ENCODE assay signal across 9 mouse cellular contexts in genomic region chr15:27612533-27613221, GRCm38 (mm10). TPM values are rescaled to one million over a fixed set of nuclear protein-coding genes. Genes with fewer than 3 reads are reported as not detected.
DNase-seq lines count a peak whose midpoint lies in the region; ATAC-seq and TF ChIP-seq lines count a peak whose summit lies in the region.
"Had no signal": no experiment of that assay in that cellular context is flagged by ENCODE, and none has a peak within 500 bp of the region (broad histone marks: within the 10 kb centered on the region; RNA-seq: fewer than 3 reads in every experiment).

No protein-coding gene starts in this region.

- H3K27ac ChIP-seq in heart, embryonic 12.5 days (ENCODE audit: poor library complexity, severe bottlenecking), result no peak overlapping the region
- H3K27ac ChIP-seq in kidney, embryonic 15.5 days, result no peak overlapping the region
- H3K27ac ChIP-seq: limb, embryonic 12.5 days had no signal

- H3K27me3 ChIP-seq in E14TG2a.4 (ENCODE audit: insufficient read depth, low read length), result no peaks in the 10 kb centered on the region
- H3K27me3 ChIP-seq in heart, embryonic 12.5 days (replicated peaks), result no peaks in the 10 kb centered on the region
- no peaks in the 10 kb centered on the region for H3K27me3 ChIP-seq in kidney, embryonic 15.5 days
- H3K27me3 ChIP-seq: limb, embryonic 12.5 days had no signal

- H3K4me1 ChIP-seq in E14TG2a.4 (replicated peaks; ENCODE audit: low read depth, low read length), result 0 out of 2 replicates have a peak, but pooled peaks cover 11% of the 10 kb centered on the region
- no peaks in the 10 kb centered on the region; the same call in 1 of the 2 replicates for H3K4me1 ChIP-seq in heart, embryonic 12.5 days (replicated peaks)
- 0 out of 2 replicates have a peak, but pooled peaks cover 6% of the 10 kb centered on the region for H3K4me1 ChIP-seq in kidney, embryonic 15.5 days

- peak; percentile 50 for DNase-seq in adrenal gland, adult 2 months
- peak; percentile 81 for DNase-seq in embryo, embryonic 11 days
- peak; percentile 56 for DNase-seq in lung, adult 18-20 months
- no peak for DNase-seq in urinary bladder, postnatal 4 days (ENCODE audit: low spot score in 2 of 2)

- H3K4me3 ChIP-seq in E14TG2a.4 (replicated peaks; ENCODE audit: low read length), result no peak overlapping the region
- H3K4me3 ChIP-seq in heart, embryonic 12.5 days, result no peak overlapping the region
- no peak overlapping the region for H3K4me3 ChIP-seq in kidney, embryonic 15.5 days (replicated peaks)
- H3K4me3 ChIP-seq: limb, embryonic 12.5 days had no signal

- H3K9ac ChIP-seq in heart, embryonic 12.5 days, result no peak overlapping the region
- H3K9ac ChIP-seq in kidney, embryonic 15.5 days, result no peak overlapping the region
- H3K9ac ChIP-seq: limb, embryonic 12.5 days had no signal

- 60% methylated on average over 6 of the region's 6 CpGs for WGBS in heart, embryonic 12.5 days
- 52% methylated on average over 6 of the region's 6 CpGs for WGBS in kidney, embryonic 15.5 days

- no peaks in the 10 kb centered on the region for H3K9me3 ChIP-seq in E14TG2a.4 (ENCODE audit: low read length)
- H3K9me3 ChIP-seq in heart, embryonic 12.5 days (replicated peaks), result no peaks in the 10 kb centered on the region
- H3K9me3 ChIP-seq in kidney, embryonic 15.5 days (replicated peaks), result no peaks in the 10 kb centered on the region
- H3K9me3 ChIP-seq: limb, embryonic 12.5 days had no signal

- peaks cover 79% of the 10 kb centered on the region for H3K36me3 ChIP-seq in E14TG2a.4 (ENCODE audit: insufficient read depth, low read length)
- H3K36me3 ChIP-seq in heart, embryonic 12.5 days, result peaks cover 54% of the 10 kb centered on the region
- H3K36me3 ChIP-seq in kidney, embryonic 15.5 days, result peaks cover 68% of the 10 kb centered on the region

- TF ChIP-seq CTCF in E14TG2a.4 (conservative IDR thresholded peaks at IDR 0.05; ENCODE audit: low read length), result peak; percentile 96

- ATAC-seq in heart, embryonic 12.5 days (ENCODE audit: insufficient number of reproducible peaks, low FRiP score), result peak; percentile 45; the same call in 1 of the 2 replicates
- ATAC-seq in kidney, embryonic 15.5 days (replicated peaks; ENCODE audit: low FRiP score), result peak; percentile 48; the same call in 1 of the 2 replicates
- ATAC-seq in neutrophil, adult 5-6 weeks (ENCODE audit: extremely low read depth, insufficient number of reproducible peaks, low FRiP score, poor library complexity, severe bottlenecking), result peak; percentile 84

- no peak overlapping the region for H3K4me2 ChIP-seq in heart, embryonic 12.5 days
- H3K4me2 ChIP-seq in kidney, embryonic 15.5 days, result no peak overlapping the region
- H3K4me2 ChIP-seq: limb, embryonic 12.5 days had no signal

RNA-seq across cellular contexts. Expression of gene Otulin, which starts 17.8 kb away (rescaled TPM):
- 10 to 100 TPM; 34.7 to 38.7 TPM for total RNA-seq in adrenal gland, adult 2 months (2021)
- 19.4 and 31.2 TPM in 2 replicates for polyA plus RNA-seq in adrenal gland, adult 2 months (2012; rRNA removed)
- polyA plus RNA-seq in heart, embryonic 12.5 days (2016; fragmentation: Nextera tagmentation; extraction: Ambion mirVana), result 26.2 and 27.4 TPM in 2 replicates
- 29.0 and 32.2 TPM in 2 replicates for polyA plus RNA-seq in kidney, embryonic 15.5 days (2015; fragmentation: Nextera tagmentation; extraction: Ambion mirVana)
- total RNA-seq in neutrophil, adult 5-6 weeks (2017), result 78.6 and 82.3 TPM in 2 replicates

Comparison
In these comparisons a context has a peak if more than half of its experiments do, and no peak if none do; other contexts are left out.
1. DNase-seq: peak in adrenal gland, adult 2 months (single experiment), embryo, embryonic 11 days (single experiment) and lung, adult 18-20 months (2 of 2); none in urinary bladder, postnatal 4 days (0 of 2).
2. Peak in every context shown above with its lines, with median percentiles within 50 percentile points of each other: ATAC-seq.